Mouse (Mus musculus) hindbrain, embryonic 11.5 days (tissue): ENCODE results near the gene Spon1. TPM values are rescaled to one million over a fixed set of nuclear protein-coding genes. Genes with fewer than 3 reads are reported as not detected.

Experiments used
- ATAC-seq: fragments of 200-750 bp; cut with Nextera tagmentation; 2 replicates; pipeline ENCODE4 v1.8.0; 2017; ENCODE audit warnings: mild to moderate bottlenecking, moderate TSS enrichment, moderate library complexity; ENCODE audit not compliant: low FRiP score
- DNase-seq: peaks from one replicate; pipeline ENCODE4 v3.0.0-alpha.2; 2015; ENCODE audit warnings: low spot score
- H3K27ac ChIP-seq: fragments of 300-500 bp; sonication (generic); 2 replicates; pipeline ENCODE4 v1.5.1; 2014; ENCODE audit warnings: mild to moderate bottlenecking, low read depth, low read length
- H3K27me3 ChIP-seq: fragments of 300-500 bp; sonication (generic); 2 replicates; pipeline ENCODE4 v1.6.1; 2014; ENCODE audit warnings: mild to moderate bottlenecking, low read length, moderate library complexity, mixed read lengths; ENCODE audit not compliant: control insufficient read depth, insufficient read depth
- H3K36me3 ChIP-seq: fragments of 300-500 bp; sonication (generic); 2 replicates; pipeline ENCODE4 v1.6.1; 2014; ENCODE audit warnings: mild to moderate bottlenecking, low read length, moderate library complexity, mixed read lengths; ENCODE audit not compliant: control insufficient read depth, insufficient read depth
- H3K4me1 ChIP-seq: fragments of 300-500 bp; sonication (generic); replicated peaks from 2 replicates; pipeline ENCODE4 v1.6.1; 2014; ENCODE audit warnings: low read length, mixed read lengths; ENCODE audit not compliant: control insufficient read depth, insufficient read depth
- H3K4me2 ChIP-seq: fragments of 300-500 bp; sonication (generic); replicated peaks from 2 replicates; pipeline ENCODE4 v1.6.1; 2014; ENCODE audit warnings: mild to moderate bottlenecking, low read depth, low read length
- H3K4me3 ChIP-seq: fragments of 300-500 bp; sonication (generic); 2 replicates; pipeline ENCODE4 v1.5.1; 2014; ENCODE audit warnings: low read depth, low read length
- H3K9ac ChIP-seq: fragments of 300-500 bp; sonication (generic); 2 replicates; pipeline ENCODE4 v1.6.1; 2014; ENCODE audit warnings: low read depth, low read length
- H3K9me3 ChIP-seq: fragments of 300-500 bp; sonication (generic); 2 replicates; pipeline ENCODE4 v1.6.1; 2016; ENCODE audit warnings: low read length; ENCODE audit not compliant: control insufficient read depth
- WGBS: fragments of 180-500 bp; shearing (Covaris S2); extraction: QIAGEN DNeasy Blood & Tissue Kit; methylation state at CpG from one replicate; pipeline ENCODE4 v1.1.7; 2014; 5-methylcytosine and 5-hydroxymethylcytosine counted together
- polyA plus RNA-seq: library from polyadenylated mRNA; unstranded; fragments of >200 nt; fragmentation: Nextera tagmentation; extraction: Ambion mirVana; gene quantifications from 2 replicates; pipeline ENCODE4 v1.2.1, GENCODE M21; 2014

The Spon1 gene
- polyA plus RNA-seq, 1 experiment from 2014 or later, result 72.3 TPM

GRCm38 (mm10) chr7:113769281-113769680 is 3.5 kb downstream of the Spon1 start:
- Histone ChIP-seq H3K4me1 (peaks cover 3% of the 10 kb centered on the region; the same call in 1 of the 2 replicates), H3K4me2 (peak overlapping the region; percentile 4; the same call in 1 of the 2 replicates), H3K36me3 (no peaks in the 10 kb centered on the region), H3K4me3 (no peak overlapping the region), H3K27me3 (peaks cover 30% of the 10 kb centered on the region), H3K27ac (no peak overlapping the region), H3K9me3 (no peaks in the 10 kb centered on the region), H3K9ac (no peak overlapping the region)
- peak; percentile 26 for DNase-seq
- no peak for ATAC-seq
- 8% methylated on average over 6 of the region's 6 CpGs for WGBS

- WGBS, result 77% methylated on average over 2 of the region's 2 CpGs
- no peak for ATAC-seq
Observed at GRCm38 (mm10) chr7:113772135-113772534, 6.3 kb downstream of the Spon1 start.

GRCm38 (mm10) chr7:113773436-113773835 is 7.6 kb downstream of the Spon1 start:
- Histone ChIP-seq H3K36me3 (no peaks in the 10 kb centered on the region), H3K27ac (no peak overlapping the region), H3K4me1 (no peaks in the 10 kb centered on the region; the same call in 1 of the 2 replicates), H3K9me3 (no peaks in the 10 kb centered on the region), H3K4me2 (no peak overlapping the region), H3K27me3 (peaks cover 5% of the 10 kb centered on the region; the same call in 1 of the 2 replicates), H3K4me3 (no peak overlapping the region), H3K9ac (no peak overlapping the region)
- 55% methylated on average over 8 of the region's 8 CpGs for WGBS
- no peak for DNase-seq
- no peak for ATAC-seq

More at GRCm38 (mm10) chr7:113772135-113772534, 6.3 kb downstream of the Spon1 start:
- no peak overlapping the region for H3K9ac ChIP-seq
- H3K27ac ChIP-seq, result no peak overlapping the region
- H3K4me3 ChIP-seq, result no peak overlapping the region
- no peak overlapping the region for H3K4me2 ChIP-seq
- H3K27me3 ChIP-seq, result peaks cover 12% of the 10 kb centered on the region; the same call in 1 of the 2 replicates
- H3K36me3 ChIP-seq, result no peaks in the 10 kb centered on the region
- H3K4me1 ChIP-seq, result no peaks in the 10 kb centered on the region; the same call in 1 of the 2 replicates
- DNase-seq, result peak; percentile 11
- no peaks in the 10 kb centered on the region for H3K9me3 ChIP-seq

GRCm38 (mm10) chr7:113774039-113774438 is 8.2 kb downstream of the Spon1 start:
- ATAC-seq, result peak; percentile 61; the same call in 1 of the 2 replicates
- Histone ChIP-seq H3K4me3 (no peak overlapping the region), H3K4me2 (no peak overlapping the region), H3K27me3 (peaks cover 5% of the 10 kb centered on the region; the same call in 1 of the 2 replicates), H3K9ac (no peak overlapping the region), H3K9me3 (no peaks in the 10 kb centered on the region), H3K27ac (no peak overlapping the region), H3K4me1 (no peaks in the 10 kb centered on the region; the same call in 1 of the 2 replicates), H3K36me3 (no peaks in the 10 kb centered on the region)
- DNase-seq, result peak; percentile 68
- 15% methylated on average over 7 of the region's 7 CpGs for WGBS

GRCm38 (mm10) chr7:113774906-113775305 is 9.1 kb downstream of the Spon1 start:
- no peak overlapping the region for H3K4me2 ChIP-seq
- no peak for ATAC-seq
- H3K27me3 ChIP-seq, result peaks cover 3% of the 10 kb centered on the region; the same call in 1 of the 2 replicates
- H3K27ac ChIP-seq, result no peak overlapping the region
- DNase-seq, result no peak
- 88% methylated on average over 3 of the region's 3 CpGs for WGBS
- H3K9me3 ChIP-seq, result no peaks in the 10 kb centered on the region
- no peaks in the 10 kb centered on the region for H3K36me3 ChIP-seq
- no peak overlapping the region for H3K9ac ChIP-seq
- H3K4me3 ChIP-seq, result no peak overlapping the region
- no peaks in the 10 kb centered on the region for H3K4me1 ChIP-seq

- Histone ChIP-seq H3K27ac (no peak overlapping the region), H3K4me2 (no peak overlapping the region), H3K27me3 (no peaks in the 10 kb centered on the region), H3K9me3 (no peaks in the 10 kb centered on the region), H3K4me3 (no peak overlapping the region), H3K4me1 (no peaks in the 10 kb centered on the region), H3K36me3 (no peaks in the 10 kb centered on the region), H3K9ac (no peak overlapping the region)
- WGBS, result 88% methylated on average over 6 of the region's 6 CpGs
- ATAC-seq (no peak), DNase-seq (no peak)
Observed at GRCm38 (mm10) chr7:113778546-113778945, 12.7 kb downstream of the Spon1 start.

- no peaks in the 10 kb centered on the region for H3K9me3 ChIP-seq
- no peak overlapping the region for H3K4me3 ChIP-seq
- no peak overlapping the region for H3K9ac ChIP-seq
- no peak overlapping the region for H3K4me2 ChIP-seq
- no peak for ATAC-seq
- H3K36me3 ChIP-seq, result no peaks in the 10 kb centered on the region
- no peaks in the 10 kb centered on the region for H3K27me3 ChIP-seq
- DNase-seq, result no peak
- H3K27ac ChIP-seq, result no peak overlapping the region
- H3K4me1 ChIP-seq, result no peaks in the 10 kb centered on the region
- 82% methylated on average over 5 of the region's 5 CpGs for WGBS
Observed at GRCm38 (mm10) chr7:113780286-113780685, 14.5 kb downstream of the Spon1 start.

- no peak overlapping the region for H3K4me3 ChIP-seq
- no peak for DNase-seq
- H3K4me1 ChIP-seq, result no peaks in the 10 kb centered on the region
- no peak for ATAC-seq
- no peak overlapping the region for H3K9ac ChIP-seq
- H3K36me3 ChIP-seq, result no peaks in the 10 kb centered on the region
- no peak overlapping the region for H3K4me2 ChIP-seq
- no peaks in the 10 kb centered on the region for H3K9me3 ChIP-seq
- WGBS, result 85% methylated on average over 5 of the region's 5 CpGs
- H3K27me3 ChIP-seq, result no peaks in the 10 kb centered on the region
- no peak overlapping the region for H3K27ac ChIP-seq
Observed at GRCm38 (mm10) chr7:113791991-113792390, 26.2 kb downstream of the Spon1 start.

- no peak overlapping the region for H3K4me3 ChIP-seq
- H3K4me1 ChIP-seq, result no peaks in the 10 kb centered on the region
- H3K4me2 ChIP-seq, result no peak overlapping the region
- H3K9ac ChIP-seq, result no peak overlapping the region
- 72% methylated on average over 3 of the region's 3 CpGs for WGBS
- no peak for ATAC-seq
- no peaks in the 10 kb centered on the region for H3K27me3 ChIP-seq
- H3K27ac ChIP-seq, result no peak overlapping the region
- H3K36me3 ChIP-seq, result no peaks in the 10 kb centered on the region
- DNase-seq, result no peak
- no peaks in the 10 kb centered on the region for H3K9me3 ChIP-seq
Observed at GRCm38 (mm10) chr7:113792871-113793270, 27.1 kb downstream of the Spon1 start.
